Mouse (Mus musculus): Measurements from ENCODE around the gene Ttc38.
A peak's percentile ranks its signal among the peaks of the same experiment; 100 is the strongest.

Ttc38 gene

GRCm38 (mm10) chr15:85831954-85832590, at the start of gene Ttc38:
TSS of gene Ttc38 (plus strand) at chr15:85832306.
- DNase-seq (ENCODE audit: low spot score in 2 of 2): peak; percentile 65 to 75

GRCm38 (mm10) chr15:85783146-85783545, 49.0 kb upstream of the Ttc38 start:
- DNase-seq (ENCODE audit: low spot score in 2 of 2): no peak

DNA sequence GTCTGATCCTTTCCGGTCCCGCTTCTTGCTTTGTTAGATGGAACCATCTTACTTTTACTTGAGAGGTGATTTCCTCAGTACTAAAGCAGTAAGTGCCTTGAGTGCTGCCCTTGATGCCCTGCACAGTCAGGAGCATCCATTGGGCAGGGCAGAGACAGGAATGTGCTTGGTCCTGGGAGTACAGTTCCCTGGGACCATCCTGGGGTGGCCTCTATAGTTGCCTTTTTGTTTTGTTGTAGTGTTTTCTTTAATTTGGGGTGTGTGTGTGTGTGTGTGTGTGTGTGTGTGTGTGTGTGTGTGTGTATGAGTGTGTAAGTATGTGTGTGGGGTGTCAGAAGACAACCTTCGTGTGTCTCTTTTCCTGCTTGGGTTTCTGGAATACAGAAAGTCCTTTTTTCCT, 47.8 kb upstream of the Ttc38 start:
- no peak for DNase-seq (ENCODE audit: low spot score in 2 of 2)

- DNase-seq (ENCODE audit: low spot score in 2 of 2): no peak
These were observed 45.4 kb upstream of the Ttc38 start for GRCm38 (mm10) chr15:85786711-85787110.

DNA sequence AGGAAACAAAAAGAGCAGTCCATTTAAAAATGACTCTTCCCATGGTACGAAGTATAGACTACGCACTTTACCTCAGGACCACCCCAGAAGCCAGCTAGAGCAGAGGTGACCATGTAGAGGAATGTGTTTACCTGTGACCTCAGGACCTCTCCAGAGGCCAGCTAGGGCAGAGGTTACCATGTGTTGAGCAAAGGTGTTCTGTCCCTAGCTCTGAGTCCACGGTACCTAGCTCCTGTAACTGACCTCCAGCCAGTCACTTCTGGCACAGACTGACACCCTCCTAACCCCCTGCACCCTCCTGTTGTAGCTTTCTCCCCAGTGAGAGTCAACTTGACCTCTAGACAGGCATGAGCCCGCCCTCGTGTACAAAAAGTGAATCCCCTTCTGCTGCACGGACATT, 44.6 kb upstream of the Ttc38 start:
- no peak for DNase-seq (ENCODE audit: low spot score in 2 of 2)

DNA sequence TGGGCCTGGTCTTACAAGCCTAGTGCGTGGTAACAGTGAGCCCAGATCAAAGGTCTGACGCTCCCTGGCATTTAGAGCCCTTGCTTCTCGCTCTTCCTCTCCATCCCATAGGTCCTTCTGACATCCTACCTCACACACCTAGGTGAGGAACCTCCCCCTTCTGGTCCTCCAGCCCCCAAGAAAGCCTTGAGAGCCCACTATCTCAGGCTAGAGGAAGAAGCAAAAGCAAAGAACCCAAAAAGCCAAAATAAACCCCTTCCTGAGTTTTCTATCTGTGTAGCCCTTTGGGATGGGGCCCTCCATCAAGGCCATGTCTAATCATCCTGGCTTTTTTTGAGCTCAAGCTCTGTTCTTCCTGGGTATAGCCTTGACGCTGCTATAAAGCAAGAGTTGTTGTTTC, 44.1 kb upstream of the Ttc38 start:
- no peak for DNase-seq (ENCODE audit: low spot score in 2 of 2)

- no peak for DNase-seq (ENCODE audit: low spot score in 2 of 2)
These were observed 43.5 kb upstream of the Ttc38 start for GRCm38 (mm10) chr15:85788633-85789032.

DNA sequence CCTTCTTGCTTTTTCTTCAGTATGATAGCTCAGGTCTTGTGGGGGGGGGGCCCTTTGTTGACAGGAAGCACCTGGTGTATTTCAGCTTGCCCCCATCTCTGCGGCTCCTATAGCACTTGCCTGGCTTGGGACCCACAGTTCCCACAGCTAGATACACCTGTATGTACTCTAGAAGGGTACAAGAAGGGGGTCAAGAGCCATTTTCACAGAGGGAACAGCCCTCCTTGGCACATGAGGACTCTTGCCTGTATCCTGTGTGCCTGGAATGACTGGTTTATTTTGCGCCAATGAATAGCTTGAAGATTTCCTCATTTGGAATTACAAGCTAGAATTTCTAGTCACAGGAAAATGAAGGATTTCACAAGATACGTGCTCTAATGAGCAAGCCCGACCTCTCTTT, 40.7 kb upstream of the Ttc38 start:
- no peak for DNase-seq (ENCODE audit: low spot score in 2 of 2)

DNA sequence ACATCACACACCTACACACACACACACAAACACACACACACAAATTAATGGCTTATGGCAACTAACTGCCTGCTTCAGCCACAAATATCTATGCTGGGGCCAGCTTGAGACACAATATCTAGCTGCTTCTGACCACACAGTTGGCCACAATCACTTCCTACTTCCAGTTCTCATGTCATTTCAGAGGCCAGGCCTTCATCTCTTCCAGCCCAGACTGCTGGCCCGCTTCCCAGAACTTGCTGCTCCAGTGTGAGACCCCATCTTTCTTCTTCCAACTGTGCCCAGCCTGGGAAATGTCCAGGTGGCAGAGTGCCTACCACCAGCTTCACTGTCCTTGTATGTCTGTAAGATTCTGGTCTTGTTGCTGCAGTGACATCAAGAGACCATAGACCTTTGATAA, 39.3 kb upstream of the Ttc38 start:
- peak in 1 of 2 experiments; percentile 20 for DNase-seq (ENCODE audit: low spot score in 2 of 2)

DNA sequence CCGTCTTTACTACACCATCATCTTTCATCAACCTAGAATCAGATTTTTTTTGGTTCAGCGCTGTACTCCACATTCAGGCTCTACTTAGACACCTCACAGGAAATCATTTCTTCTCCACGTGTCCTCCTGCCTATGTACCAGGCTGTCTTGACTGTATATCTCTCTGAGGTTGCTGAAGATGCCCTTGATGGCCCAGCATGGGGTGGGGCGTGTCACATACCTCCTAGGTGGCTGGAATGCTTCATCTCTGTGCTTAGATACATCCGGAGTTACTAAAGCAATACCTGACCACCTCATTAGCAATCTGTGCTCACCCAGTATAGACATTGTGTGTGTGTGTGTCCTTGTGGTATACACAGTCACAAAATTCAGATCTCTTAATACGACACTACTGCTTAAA, 36.6 kb upstream of the Ttc38 start:
- DNase-seq (ENCODE audit: low spot score in 2 of 2): no peak

DNA sequence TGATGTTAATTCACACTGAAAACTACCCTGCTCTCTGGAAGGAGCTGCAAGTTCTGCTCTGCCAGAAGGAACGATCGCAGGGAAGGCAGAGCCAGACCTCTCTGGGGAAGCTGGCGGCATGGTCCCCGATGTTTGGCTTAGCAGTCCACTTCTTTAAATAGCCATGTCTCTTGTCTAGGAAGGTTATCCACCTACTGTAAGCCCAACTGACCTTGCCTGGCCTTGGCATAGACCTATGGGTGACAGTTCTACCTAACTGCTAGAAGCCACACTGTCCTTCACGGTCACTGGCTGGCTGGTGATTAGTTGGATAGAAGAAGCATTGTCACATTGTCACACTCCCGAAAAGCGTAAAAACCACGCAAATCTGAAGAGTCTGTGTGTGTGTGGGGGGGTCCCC, 33.4 kb upstream of the Ttc38 start:
- DNase-seq (ENCODE audit: low spot score in 2 of 2): no peak

GRCm38 (mm10) chr15:85802931-85803330, 29.2 kb upstream of the Ttc38 start:
- DNase-seq (ENCODE audit: low spot score in 2 of 2): no peak

DNA sequence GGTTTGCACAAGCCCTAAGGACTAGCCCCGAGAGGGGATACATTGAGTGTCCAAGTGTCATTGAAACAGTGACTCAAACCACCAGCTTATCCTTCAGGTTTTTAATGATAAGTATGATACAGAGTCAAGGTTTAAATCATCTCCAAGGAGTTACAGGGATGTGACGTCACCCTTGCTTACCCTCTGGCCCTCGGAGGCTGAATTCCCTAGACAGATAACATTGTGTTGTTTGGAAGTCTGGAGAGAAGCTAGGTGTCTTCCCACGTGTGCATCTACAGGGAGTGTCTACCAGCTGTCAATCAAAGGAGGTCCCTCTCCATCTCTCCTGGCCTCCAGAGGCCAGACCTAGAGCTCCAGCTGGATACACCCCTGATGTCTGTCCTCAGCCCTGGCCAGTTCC, 25.2 kb upstream of the Ttc38 start:
- no peak for DNase-seq (ENCODE audit: low spot score in 2 of 2)

- DNase-seq (ENCODE audit: low spot score in 2 of 2): no peak
These were observed 24.7 kb upstream of the Ttc38 start for GRCm38 (mm10) chr15:85807404-85807803.

GRCm38 (mm10) chr15:85808031-85808430, 24.1 kb upstream of the Ttc38 start:
- no peak for DNase-seq (ENCODE audit: low spot score in 2 of 2)

DNA sequence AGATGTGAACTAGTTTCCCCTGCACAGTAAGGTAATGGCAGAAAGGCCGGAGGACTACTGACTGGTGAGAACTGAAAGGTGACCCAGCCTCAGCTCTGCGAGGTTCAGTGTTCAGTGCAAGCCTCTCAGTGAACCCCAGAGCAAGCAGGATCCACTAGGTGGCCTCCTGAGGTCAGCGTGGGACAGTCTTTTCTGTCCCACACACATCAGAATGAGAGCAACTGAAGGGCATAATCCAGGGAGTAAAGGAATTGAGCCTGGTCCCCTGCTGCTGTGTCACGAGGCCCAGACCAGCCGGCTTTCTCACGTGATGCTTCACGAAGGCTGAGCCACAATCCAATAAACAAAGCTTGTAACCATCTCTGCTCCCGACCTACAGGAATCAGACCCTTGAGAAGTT, 23.7 kb upstream of the Ttc38 start:
- DNase-seq (ENCODE audit: low spot score in 2 of 2): no peak

DNA sequence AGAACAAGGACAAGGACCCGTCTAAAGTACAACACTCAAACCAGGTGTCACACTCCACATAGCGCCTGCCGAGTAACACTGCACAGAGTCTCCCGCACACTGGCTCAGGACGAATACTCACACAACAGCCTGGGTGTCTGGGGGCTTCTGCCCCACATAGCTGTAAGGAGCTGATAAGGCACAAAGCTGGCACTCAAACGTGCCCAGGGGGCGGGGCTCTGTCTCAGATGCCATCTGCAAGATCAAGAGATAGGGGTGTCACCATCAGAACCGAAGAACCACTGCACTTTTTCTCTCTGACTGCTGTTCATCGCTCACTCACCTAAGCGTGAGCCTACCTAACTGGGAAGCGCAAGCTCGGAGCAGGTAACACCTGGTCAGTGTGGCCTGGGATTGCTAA, 23.0 kb upstream of the Ttc38 start:
- no peak for DNase-seq (ENCODE audit: low spot score in 2 of 2)

- DNase-seq (ENCODE audit: low spot score in 2 of 2): no peak
These were observed 21.7 kb upstream of the Ttc38 start for GRCm38 (mm10) chr15:85810462-85810805.

DNA sequence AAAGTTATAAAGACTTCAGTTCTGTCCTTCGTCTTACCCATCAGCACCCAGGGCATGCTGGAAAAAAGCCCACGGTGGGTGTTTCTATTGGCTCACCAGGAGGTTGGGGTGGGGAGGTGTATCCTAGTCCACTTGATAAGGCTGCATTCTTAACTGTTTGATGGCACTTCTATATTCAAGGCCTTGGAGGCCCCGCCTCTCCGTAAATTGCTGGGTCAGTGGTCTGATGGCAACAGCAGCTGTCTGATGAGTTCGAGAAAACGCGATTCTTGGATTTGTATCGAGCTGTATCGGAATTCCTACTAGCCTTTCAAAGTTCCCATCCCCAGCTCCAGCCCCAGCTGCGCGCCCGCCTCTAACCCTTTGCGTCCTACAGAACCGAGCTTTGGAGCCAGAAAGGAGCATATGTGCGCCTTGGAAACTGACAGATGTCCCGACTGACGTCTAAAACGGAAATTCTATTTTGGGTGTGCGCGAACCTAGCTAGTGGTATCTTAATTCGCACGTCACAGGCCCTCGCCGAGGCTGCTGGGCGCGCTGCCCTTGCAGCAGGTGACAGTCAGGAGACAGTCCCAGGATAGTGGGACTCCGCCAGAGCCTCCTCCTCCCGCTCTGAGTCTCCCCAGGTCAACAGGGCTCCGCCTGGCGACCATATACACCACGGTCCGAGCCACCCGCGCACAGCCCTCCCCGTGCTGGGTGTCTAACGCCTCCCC, 21.1 kb upstream of the Ttc38 start:
- peak; percentile 67 to 76 for DNase-seq (ENCODE audit: low spot score in 2 of 2)

- DNase-seq (ENCODE audit: low spot score in 2 of 2): peak; percentile 97 to 99
These were observed 20.4 kb upstream of the Ttc38 start, which contains the start of gene Cdpf1 for GRCm38 (mm10) chr15:85811535-85812277. TSS of gene Cdpf1 (minus strand) at chr15:85811697.

GRCm38 (mm10) chr15:85813428-85813827, 18.7 kb upstream of the Ttc38 start:
- no peak for DNase-seq (ENCODE audit: low spot score in 2 of 2)

GRCm38 (mm10) chr15:85821203-85822010, 10.7 kb upstream of the Ttc38 start, which contains the start of gene Pkdrej:
TSS of gene Pkdrej (minus strand) at chr15:85821734.
- DNase-seq (ENCODE audit: low spot score in 2 of 2): no peak

Measured in frontal cortex, postnatal 14 days (tissue).